Mouse (Mus musculus) liver, embryonic 16.5 days (tissue): Measurements from ENCODE around the gene Camk2n1. TPM values are rescaled to one million over a fixed set of nuclear protein-coding genes. Genes with fewer than 3 reads are reported as not detected.

Experiments
- ATAC-seq: fragments of 200-750 bp; cut with Nextera tagmentation; 2 replicates; pipeline ENCODE4 v1.8.0; 2017; ENCODE audit warnings: low read depth, mild to moderate bottlenecking, moderate number of reproducible peaks, moderate library complexity
- H3K27ac ChIP-seq: fragments of 300-500 bp; sonication (generic); 2 replicates; pipeline ENCODE4 v1.5.1; 2014; ENCODE audit warnings: mild to moderate bottlenecking, low read length
- H3K27me3 ChIP-seq: fragments of 300-500 bp; sonication (generic); 2 replicates; pipeline ENCODE4 v1.6.1; 2014; ENCODE audit warnings: low read depth, low read length, mixed read lengths; ENCODE audit not compliant: control insufficient read depth, insufficient read depth
- H3K36me3 ChIP-seq: fragments of 300-500 bp; sonication (generic); 2 replicates; pipeline ENCODE4 v1.6.1; 2014; ENCODE audit warnings: mild to moderate bottlenecking; ENCODE audit not compliant: control insufficient read depth, insufficient read depth
- H3K4me1 ChIP-seq: fragments of 300-500 bp; sonication (generic); 2 replicates; pipeline ENCODE4 v1.6.1; 2014; ENCODE audit warnings: low read depth, low read length, mixed read lengths; ENCODE audit not compliant: control insufficient read depth
- H3K4me2 ChIP-seq: fragments of 300-500 bp; sonication (generic); 2 replicates; pipeline ENCODE4 v1.6.1; 2014; ENCODE audit warnings: low read depth, low read length, mixed read lengths
- H3K4me3 ChIP-seq: fragments of 300-500 bp; sonication (generic); 2 replicates; pipeline ENCODE4 v1.5.1; 2014; ENCODE audit warnings: low read depth, mild to moderate bottlenecking, low read length
- H3K9ac ChIP-seq: fragments of 300-500 bp; sonication (generic); 2 replicates; pipeline ENCODE4 v1.6.1; 2014; ENCODE audit warnings: low read depth, low read length
- H3K9me3 ChIP-seq: fragments of 300-500 bp; sonication (generic); replicated peaks from 2 replicates; pipeline ENCODE4 v1.6.1; 2016; ENCODE audit warnings: low read length; ENCODE audit not compliant: control insufficient read depth
- WGBS: fragments of 180-500 bp; shearing (Covaris S2); extraction: QIAGEN DNeasy Blood & Tissue Kit; methylation state at CpG from one replicate; pipeline ENCODE4 v1.1.7; 2014; ENCODE audit not compliant: insufficient replicate concordance; 5-methylcytosine and 5-hydroxymethylcytosine counted together
- polyA plus RNA-seq: library from polyadenylated mRNA; unstranded; fragments of >200 nt; fragmentation: Nextera tagmentation; extraction: Ambion mirVana; gene quantifications from 2 replicates; pipeline ENCODE4 v1.2.1, GENCODE M21; 2015

Camk2n1 gene
- polyA plus RNA-seq, 1 experiment from 2014 or later, result 1.6 TPM

DNA sequence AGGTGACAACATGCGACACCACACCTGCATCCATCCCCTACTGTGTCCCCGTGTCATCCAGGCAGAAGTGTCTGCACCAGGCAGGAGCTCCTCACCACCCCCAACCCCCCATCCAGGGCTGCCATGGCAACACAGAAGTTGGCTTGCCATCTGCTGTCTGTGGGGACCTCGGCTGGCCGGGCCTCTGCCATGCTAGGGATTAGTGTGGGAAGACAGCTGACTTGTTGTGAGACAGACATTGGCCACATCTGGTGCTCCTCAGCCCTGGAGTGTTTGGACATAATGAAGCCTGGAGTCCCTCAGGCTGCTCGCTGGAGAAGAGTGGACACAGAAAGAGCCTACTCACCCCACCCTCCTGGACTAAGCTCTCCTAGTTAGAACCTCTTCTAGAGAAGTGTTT is 40.8 kb downstream of the Camk2n1 start:
- WGBS, result 26% methylated on average over 5 of the region's 5 CpGs
- ATAC-seq, result no peak

GRCm38 (mm10) chr4:138495775-138496174 is 41.7 kb downstream of the Camk2n1 start:
- 11% methylated on average over 13 of the region's 13 CpGs for WGBS
- no peaks in the 10 kb centered on the region for H3K4me1 ChIP-seq
- no peak overlapping the region for H3K27ac ChIP-seq
- H3K27me3 ChIP-seq, result no peaks in the 10 kb centered on the region
- no peaks in the 10 kb centered on the region for H3K9me3 ChIP-seq
- H3K4me2 ChIP-seq, result no peak overlapping the region
- H3K9ac ChIP-seq, result no peak overlapping the region
- ATAC-seq, result no peak
- no peaks in the 10 kb centered on the region for H3K36me3 ChIP-seq
- H3K4me3 ChIP-seq, result no peak overlapping the region

More for the DNA sequence above, 40.8 kb downstream of the Camk2n1 start:
- Histone ChIP-seq H3K27ac (no peak overlapping the region), H3K4me3 (no peak overlapping the region), H3K4me1 (no peaks in the 10 kb centered on the region), H3K36me3 (no peaks in the 10 kb centered on the region), H3K27me3 (no peaks in the 10 kb centered on the region), H3K9me3 (no peaks in the 10 kb centered on the region), H3K4me2 (no peak overlapping the region), H3K9ac (no peak overlapping the region)

GRCm38 (mm10) chr4:138496746-138497520 is 42.8 kb downstream of the Camk2n1 start:
- no peaks in the 10 kb centered on the region for H3K36me3 ChIP-seq
- ATAC-seq, result no peak
- H3K9ac ChIP-seq, result no peak overlapping the region
- H3K27me3 ChIP-seq, result no peaks in the 10 kb centered on the region
- H3K4me2 ChIP-seq, result no peak overlapping the region
- H3K4me1 ChIP-seq, result no peaks in the 10 kb centered on the region
- H3K4me3 ChIP-seq, result no peak overlapping the region
- 71% methylated on average over 24 of the region's 24 CpGs for WGBS
- no peaks in the 10 kb centered on the region for H3K9me3 ChIP-seq
- no peak overlapping the region for H3K27ac ChIP-seq

DNA sequence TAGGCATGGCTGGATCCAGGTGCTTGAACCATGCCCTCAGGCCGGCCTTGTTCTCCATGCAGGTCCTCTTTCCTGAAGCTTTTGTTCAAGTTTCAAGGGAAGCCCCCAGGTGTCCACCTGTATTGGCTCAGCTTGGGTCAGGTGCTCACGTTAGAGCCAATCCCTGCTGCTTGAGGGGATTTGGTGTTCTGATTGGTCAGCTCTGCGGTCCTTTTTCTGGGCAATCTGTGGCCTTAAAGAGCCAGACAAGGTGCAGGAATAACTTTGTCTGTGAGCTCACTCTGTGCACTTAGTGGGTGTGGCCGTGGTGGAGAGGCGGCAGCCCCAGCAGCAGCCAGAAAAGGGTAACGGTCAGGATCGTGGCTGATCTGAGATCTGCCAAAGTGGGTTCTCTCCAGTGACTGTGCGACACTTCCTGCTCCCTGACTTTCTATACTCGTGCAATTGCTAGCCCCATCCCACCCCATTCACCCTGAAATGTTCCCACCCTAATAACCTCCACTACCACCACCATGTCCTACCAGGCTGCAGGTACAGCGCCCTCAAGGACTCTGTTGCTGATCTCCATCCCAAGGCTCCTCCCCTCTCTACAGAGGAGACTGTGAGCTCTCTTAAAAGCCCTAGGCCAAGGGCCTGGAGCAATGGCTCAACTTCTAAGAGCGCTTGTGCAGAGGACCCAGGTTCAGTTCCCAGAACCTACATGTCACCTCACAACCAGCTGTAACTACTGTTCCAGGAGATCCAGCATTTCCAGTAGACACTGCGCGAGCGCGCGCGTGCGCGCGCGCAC is 45.9 kb downstream of the Camk2n1 start:
- ATAC-seq, result no peak
- WGBS, result 69% methylated on average over 21 of the region's 21 CpGs

GRCm38 (mm10) chr4:138501048-138501447 is 46.9 kb downstream of the Camk2n1 start:
- Histone ChIP-seq H3K4me3 (no peak overlapping the region), H3K27me3 (peaks cover 16% of the 10 kb centered on the region), H3K36me3 (no peaks in the 10 kb centered on the region), H3K9ac (no peak overlapping the region), H3K27ac (no peak overlapping the region), H3K4me1 (no peaks in the 10 kb centered on the region), H3K4me2 (no peak overlapping the region), H3K9me3 (no peaks in the 10 kb centered on the region)
- ATAC-seq, result no peak
- 43% methylated on average over 5 of the region's 5 CpGs for WGBS

More for the DNA sequence above, 45.9 kb downstream of the Camk2n1 start:
- Histone ChIP-seq H3K4me2 (no peak overlapping the region), H3K9me3 (no peaks in the 10 kb centered on the region), H3K4me3 (no peak overlapping the region), H3K27ac (no peak overlapping the region), H3K4me1 (no peaks in the 10 kb centered on the region), H3K27me3 (peaks cover 11% of the 10 kb centered on the region), H3K9ac (no peak overlapping the region), H3K36me3 (no peaks in the 10 kb centered on the region)

GRCm38 (mm10) chr4:138504632-138505101 is 50.6 kb downstream of the Camk2n1 start:
- Histone ChIP-seq H3K4me1 (no peaks in the 10 kb centered on the region), H3K4me2 (no peak overlapping the region), H3K4me3 (no peak overlapping the region), H3K36me3 (no peaks in the 10 kb centered on the region), H3K27me3 (peaks cover 16% of the 10 kb centered on the region), H3K27ac (no peak overlapping the region), H3K9me3 (no peaks in the 10 kb centered on the region), H3K9ac (no peak overlapping the region)
- no peak for ATAC-seq
- 4% methylated on average over 16 of the region's 16 CpGs for WGBS

DNA sequence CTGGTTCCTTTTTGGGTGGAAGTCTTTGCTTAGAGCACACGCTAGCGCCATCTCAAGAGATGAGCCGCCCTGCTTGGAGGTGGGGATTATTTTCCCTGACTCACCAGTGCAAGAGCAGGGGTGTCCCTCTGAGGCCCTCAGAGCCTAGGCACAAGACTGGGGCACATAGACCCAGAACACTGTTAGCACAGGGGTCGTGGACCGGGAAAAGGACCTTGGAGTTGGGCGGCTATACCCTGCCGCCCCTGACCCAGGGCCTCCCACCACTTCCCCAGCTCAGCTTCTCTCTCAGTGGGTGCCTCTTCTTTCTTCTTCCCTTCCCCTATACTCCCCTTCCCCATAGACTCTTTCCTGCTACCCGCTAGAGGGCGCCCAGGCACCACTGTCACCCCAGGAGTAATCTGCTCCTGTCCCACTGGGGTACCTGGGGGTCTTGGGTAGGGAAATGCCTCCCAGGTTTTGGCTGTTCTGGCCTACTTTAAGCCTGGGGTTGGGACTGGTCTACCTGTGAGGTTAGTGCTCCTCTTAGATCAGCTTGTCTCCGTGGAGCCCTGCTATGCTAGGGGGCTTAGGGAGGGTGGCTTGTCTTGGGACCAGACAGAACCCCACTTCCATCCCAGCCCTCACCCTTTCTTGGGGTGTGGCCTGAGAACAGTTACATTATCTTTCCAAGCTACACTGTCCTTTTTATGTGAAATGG is 51.2 kb downstream of the Camk2n1 start:
- WGBS, result 4% methylated on average over 10 of the region's 10 CpGs

DNA sequence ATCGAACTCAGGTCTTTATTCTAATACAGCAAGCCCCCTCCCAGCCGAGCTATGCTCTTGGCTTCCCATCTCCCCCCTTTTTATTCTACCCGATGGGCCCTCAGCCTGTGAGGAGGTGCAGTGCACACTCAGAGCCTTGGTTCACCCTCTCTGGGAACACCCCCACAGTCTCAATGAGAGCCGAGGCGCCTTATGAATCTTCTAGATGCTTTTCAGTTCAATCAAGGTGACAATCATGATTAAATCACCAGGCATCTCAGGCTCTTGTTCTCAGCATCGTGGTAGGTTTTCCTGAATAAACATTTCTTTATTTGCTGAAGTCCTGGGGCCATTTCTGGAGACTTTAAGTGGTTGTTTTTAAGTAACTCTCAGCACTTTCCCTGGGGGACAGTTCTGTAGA is 53.8 kb downstream of the Camk2n1 start:
- ATAC-seq, result no peak
- H3K9ac ChIP-seq, result no peak overlapping the region
- no peaks in the 10 kb centered on the region for H3K36me3 ChIP-seq
- no peaks in the 10 kb centered on the region for H3K4me1 ChIP-seq
- no peak overlapping the region for H3K4me2 ChIP-seq
- no peak overlapping the region for H3K4me3 ChIP-seq
- H3K27ac ChIP-seq, result no peak overlapping the region
- 49% methylated on average over 6 of the region's 6 CpGs for WGBS
- peaks cover 16% of the 10 kb centered on the region for H3K27me3 ChIP-seq
- no peaks in the 10 kb centered on the region for H3K9me3 ChIP-seq

More for the DNA sequence above, 51.2 kb downstream of the Camk2n1 start:
- H3K36me3 ChIP-seq, result no peaks in the 10 kb centered on the region
- peaks cover 16% of the 10 kb centered on the region for H3K27me3 ChIP-seq
- ATAC-seq, result no peak
- H3K4me2 ChIP-seq, result no peak overlapping the region
- no peaks in the 10 kb centered on the region for H3K4me1 ChIP-seq
- H3K9ac ChIP-seq, result no peak overlapping the region
- no peaks in the 10 kb centered on the region for H3K9me3 ChIP-seq
- no peak overlapping the region for H3K27ac ChIP-seq
- H3K4me3 ChIP-seq, result no peak overlapping the region
